Comparison of ENCODE assay signal across 7 mouse cellular contexts in the genomic region with DNA sequence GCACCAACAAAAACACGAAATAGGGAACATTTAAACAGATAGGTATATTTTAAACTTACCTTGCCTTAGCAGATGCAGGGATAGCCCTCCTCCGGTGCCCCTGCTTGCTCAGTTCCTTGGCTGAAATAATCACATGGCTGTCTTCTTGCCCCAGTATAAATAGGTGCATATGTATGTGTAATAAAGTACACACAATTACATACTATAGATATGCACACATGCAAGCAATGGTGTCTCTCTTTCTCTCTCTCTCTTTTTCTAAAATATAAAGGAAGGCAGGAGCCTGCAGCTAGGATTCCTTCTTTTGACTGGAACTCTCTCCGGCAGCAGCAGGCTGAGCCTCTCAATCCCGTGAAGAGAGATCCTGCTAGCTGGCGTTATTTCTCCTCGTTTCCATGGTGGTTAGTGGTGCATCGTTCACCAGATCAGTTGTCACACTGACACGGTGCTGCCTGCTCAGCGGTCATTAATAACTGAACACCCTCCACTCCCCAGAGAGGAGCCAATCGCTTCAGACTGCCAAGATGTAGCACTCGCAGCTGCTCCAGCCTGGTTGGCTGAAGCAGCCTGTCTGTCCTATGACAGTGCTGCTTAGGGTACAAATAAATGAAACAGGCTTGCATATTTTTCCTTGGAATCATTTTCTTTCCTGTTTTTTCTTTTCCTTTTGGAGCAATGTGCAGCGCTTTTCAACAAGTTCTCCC. TPM values are rescaled to one million over a fixed set of nuclear protein-coding genes. Genes with fewer than 3 reads are reported as not detected.
DNase-seq lines count a peak whose midpoint lies in the region; ATAC-seq lines count a peak whose summit lies in the region.

No protein-coding gene starts in this region.

- no peaks in the 10 kb centered on the region for H3K9me3 ChIP-seq in intestine, embryonic 14.5 days (ENCODE audit: control insufficient read depth, low read length)

- DNase-seq in adrenal gland, postnatal 25 days: peak; percentile 65
- DNase-seq in embryo, embryonic 10 days (ENCODE audit: low spot score): peak; percentile 64
- peak; percentile 59 for DNase-seq in gastrocnemius, postnatal 25 days
- peak; percentile 55 for DNase-seq in intestine, embryonic 14.5 days (ENCODE audit: low spot score)
- DNase-seq in left cerebral cortex, postnatal 14 days (ENCODE audit: low spot score in 2 of 2): peak; percentile 84 to 90
- peak; percentile 27 for DNase-seq in splenic B cell, adult 2 months (ENCODE audit: low read depth, low spot score)

- peaks cover 7% of the 10 kb centered on the region for H3K4me1 ChIP-seq in intestine, embryonic 14.5 days (replicated peaks; ENCODE audit: control insufficient read depth, insufficient read depth, low read length)

- peak overlapping the region; percentile 34 for H3K9ac ChIP-seq in intestine, embryonic 14.5 days (ENCODE audit: low read length)

- H3K27me3 ChIP-seq in intestine, embryonic 14.5 days (replicated peaks; ENCODE audit: control insufficient read depth, insufficient read depth, low read length): no peaks in the 10 kb centered on the region
- H3K27me3 ChIP-seq in splenic B cell, adult 2 months (ENCODE audit: control insufficient read depth, insufficient read depth, low read length, poor library complexity, severe bottlenecking): no peaks in the 10 kb centered on the region

- peak overlapping the region; percentile 41 for H3K4me3 ChIP-seq in intestine, embryonic 14.5 days (ENCODE audit: low read depth, low read length)

- peak overlapping the region; percentile 38 for H3K27ac ChIP-seq in intestine, embryonic 14.5 days (ENCODE audit: low read depth)

- intact Hi-C loops in left cerebral cortex, postnatal 14 days (cut with DNase I): loop anchor here (2.0 to 5.0 kb wide), 3 partner anchors 197 to 643 kb away; no protein-coding TSS in a partner anchor

- H3K36me3 ChIP-seq in intestine, embryonic 14.5 days (ENCODE audit: control insufficient read depth, insufficient read depth, low read length): no peaks in the 10 kb centered on the region
- H3K36me3 ChIP-seq in splenic B cell, adult 2 months (ENCODE audit: control insufficient read depth, insufficient read depth, low read length, poor library complexity, severe bottlenecking): no peaks in the 10 kb centered on the region

- ATAC-seq in intestine, embryonic 14.5 days (replicated peaks; ENCODE audit: low FRiP score, low TSS enrichment, low read depth): peak; percentile 78; the same call in 1 of the 2 replicates
- peak; percentile 90 for ATAC-seq in megakaryocyte-erythroid progenitor cell, adult 5-6 weeks (replicated peaks; ENCODE audit: low FRiP score, low TSS enrichment, poor library complexity, severe bottlenecking)

- 19% methylated on average over 12 of the region's 12 CpGs for WGBS in intestine, embryonic 14.5 days

- peak overlapping the region; percentile 63 for H3K4me2 ChIP-seq in intestine, embryonic 14.5 days (ENCODE audit: low read length)

RNA-seq across cellular contexts. Expression of gene Lrrn3, which starts 0.6 kb away (rescaled TPM):
- total RNA-seq in adrenal gland, postnatal 25 days (2021): 32.9 and 40.3 TPM in 2 replicates
- total RNA-seq in gastrocnemius, postnatal 25 days (2021): under 1 TPM; 0.19 to 0.20 TPM
- 14.3 and 17.7 TPM in 2 replicates for polyA plus RNA-seq in intestine, embryonic 14.5 days (2014; fragmentation: Nextera tagmentation; extraction: Ambion mirVana)
- 10 to 100 TPM; 50.5 to 56.2 TPM for total RNA-seq in left cerebral cortex, postnatal 14 days (2021)
- total RNA-seq in megakaryocyte-erythroid progenitor cell, adult 5-6 weeks (2014; fragmentation: Nextera tagmentation): not detected in 2 replicates
- total RNA-seq in megakaryocyte-erythroid progenitor cell, adult 5-6 weeks (2017): 0.42 TPM in 1 of 2 replicates, not detected in the other

Comparison
In these comparisons a context has a peak if more than half of its experiments do, and no peak if none do; other contexts are left out.
1. Peak in every context shown above with its lines: DNase-seq, ATAC-seq, H3K4me3 ChIP-seq and H3K27ac ChIP-seq.
2. DNase-seq: peak in every context shown above with its lines; median percentile 87 in left cerebral cortex, postnatal 14 days; 65 in adrenal gland, postnatal 25 days; 64 in embryo, embryonic 10 days; 59 in gastrocnemius, postnatal 25 days; 55 in intestine, embryonic 14.5 days; 27 in splenic B cell, adult 2 months.
3. RNA of gene Lrrn3, which starts 0.6 kb away (total RNA-seq): 50.5 to 56.2 TPM in left cerebral cortex, postnatal 14 days and 32.9 to 40.3 TPM in adrenal gland, postnatal 25 days; 0.19 to 0.20 TPM in gastrocnemius, postnatal 25 days and 0.42 TPM in megakaryocyte-erythroid progenitor cell, adult 5-6 weeks; every median in the first group is over 10 times any median in the second.